Comparison of ENCODE assay signal across 10 mouse cellular contexts in the genomic region with DNA sequence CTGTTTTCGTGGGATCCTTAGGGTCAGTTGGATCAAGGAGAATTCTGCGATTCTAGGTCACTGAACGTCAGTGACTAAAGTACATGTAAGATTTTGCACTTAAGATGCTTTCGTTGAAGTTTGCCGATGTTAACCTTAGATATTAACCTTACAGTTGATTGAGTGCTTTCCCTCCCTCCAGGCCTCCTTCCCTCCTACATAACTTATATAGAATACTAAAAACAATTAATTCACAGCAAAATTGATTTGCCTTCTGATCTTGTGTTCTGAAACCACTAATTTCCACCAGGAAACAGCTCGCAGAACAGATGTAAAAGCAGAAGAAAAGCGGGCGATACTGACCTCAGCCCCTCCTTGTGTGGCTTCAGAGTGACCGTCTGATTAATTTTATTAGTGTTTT.
A peak's percentile ranks its signal among the peaks of the same experiment; 100 is the strongest.
DNase-seq lines count a peak whose midpoint lies in the region; ATAC-seq and TF ChIP-seq lines count a peak whose summit lies in the region.
"Had no signal": no experiment of that assay in that cellular context is flagged by ENCODE, and none has a peak within 500 bp of the region (broad histone marks: within the 10 kb centered on the region; RNA-seq: fewer than 3 reads in every experiment).

No protein-coding gene starts in this region.

- H3K36me3 ChIP-seq in heart, embryonic 13.5 days = no peaks in the 10 kb centered on the region
- H3K36me3 ChIP-seq in ES-Bruce4 (ENCODE audit: control insufficient read depth, insufficient read depth, low read length, poor library complexity, severe bottlenecking) = 0 out of 2 replicates have a peak, but pooled peaks cover 4% of the 10 kb centered on the region
- H3K36me3 ChIP-seq in forebrain, embryonic 14.5 days (ENCODE audit: control insufficient read depth, insufficient read depth, low read length) = no peaks in the 10 kb centered on the region
- no peaks in the 10 kb centered on the region; the same call in 1 of the 2 replicates for H3K36me3 ChIP-seq in limb, embryonic 15.5 days
- H3K36me3 ChIP-seq: liver, embryonic 15.5 days had no signal

- ATAC-seq in heart, embryonic 13.5 days (ENCODE audit: extremely low read depth, insufficient number of reproducible peaks, low FRiP score, low TSS enrichment) = no peak
- ATAC-seq in forebrain, embryonic 14.5 days = no peak
- no peak for ATAC-seq in limb, embryonic 15.5 days (ENCODE audit: insufficient number of reproducible peaks, low FRiP score, low TSS enrichment, low read depth)

- WGBS in heart, embryonic 13.5 days = 29% methylated on average over 9 of the region's 9 CpGs
- 20% methylated on average over 9 of the region's 9 CpGs for WGBS in forebrain, embryonic 14.5 days
- WGBS in limb, embryonic 15.5 days = 40% methylated on average over 9 of the region's 9 CpGs

- DNase-seq in heart, adult 11 months = no peak
- no peak for DNase-seq in forebrain, embryonic 14.5 days (ENCODE audit: low spot score)
- DNase-seq in layer of hippocampus, postnatal 25 days (ENCODE audit: extremely low spot score in 1 of 2, low spot score in 1 of 2) = no peak
- no peak for DNase-seq in left cerebral cortex, adult 9 months (ENCODE audit: low spot score in 2 of 2)
- no peak for DNase-seq in cerebellum, postnatal 10 days

- H3K9ac ChIP-seq in heart, embryonic 13.5 days = peak overlapping the region; percentile 78
- H3K9ac ChIP-seq in ES-Bruce4 (ENCODE audit: low read depth, poor library complexity, severe bottlenecking) = no peak overlapping the region
- no peak overlapping the region for H3K9ac ChIP-seq in forebrain, embryonic 14.5 days (ENCODE audit: low read length)
- no peak overlapping the region for H3K9ac ChIP-seq in limb, embryonic 15.5 days
- H3K9ac ChIP-seq: liver, embryonic 15.5 days had no signal

- no peaks in the 10 kb centered on the region for H3K9me3 ChIP-seq in heart, embryonic 13.5 days
- H3K9me3 ChIP-seq in ES-Bruce4 (replicated peaks; ENCODE audit: control insufficient read depth, insufficient read depth, low read length, poor library complexity, severe bottlenecking) = no peaks in the 10 kb centered on the region
- H3K9me3 ChIP-seq in forebrain, embryonic 14.5 days (replicated peaks; ENCODE audit: control insufficient read depth, low read length) = no peaks in the 10 kb centered on the region
- H3K9me3 ChIP-seq in limb, embryonic 15.5 days = no peaks in the 10 kb centered on the region
- H3K9me3 ChIP-seq: liver, embryonic 15.5 days had no signal

- peak overlapping the region; percentile 43 for H3K4me3 ChIP-seq in heart, embryonic 13.5 days
- H3K4me3 ChIP-seq in ES-Bruce4 (ENCODE audit: low read depth, low read length) = no peak overlapping the region
- no peak overlapping the region for H3K4me3 ChIP-seq in forebrain, embryonic 14.5 days (ENCODE audit: low read depth, low read length)
- no peak overlapping the region for H3K4me3 ChIP-seq in limb, embryonic 15.5 days
- H3K4me3 ChIP-seq: erythroblast, embryonic 14.5 days; liver, embryonic 15.5 days had no signal

- H3K27ac ChIP-seq in heart, embryonic 13.5 days (replicated peaks) = peak overlapping the region; percentile 95
- H3K27ac ChIP-seq in ES-Bruce4 (ENCODE audit: insufficient read depth, low read length) = peak overlapping the region; percentile 52; the same call in 1 of the 2 replicates
- peak overlapping the region; percentile 77; the same call in 1 of the 2 replicates for H3K27ac ChIP-seq in forebrain, embryonic 14.5 days (ENCODE audit: low read depth, low read length)
- H3K27ac ChIP-seq in limb, embryonic 15.5 days = peak overlapping the region; percentile 60; the same call in 1 of the 2 replicates
- H3K27ac ChIP-seq: liver, embryonic 15.5 days had no signal

- H3K4me1 ChIP-seq in heart, embryonic 13.5 days = peaks cover 86% of the 10 kb centered on the region
- H3K4me1 ChIP-seq in ES-Bruce4 (ENCODE audit: control insufficient read depth, insufficient read depth, low read length) = peaks cover 15% of the 10 kb centered on the region
- peaks cover 35% of the 10 kb centered on the region for H3K4me1 ChIP-seq in forebrain, embryonic 14.5 days (ENCODE audit: control insufficient read depth, insufficient read depth, low read length)
- peaks cover 36% of the 10 kb centered on the region for H3K4me1 ChIP-seq in limb, embryonic 15.5 days
- H3K4me1 ChIP-seq: liver, embryonic 15.5 days had no signal

- TF ChIP-seq CTCF in ES-Bruce4 (IDR thresholded peaks at IDR 0.05; ENCODE audit: low read depth, low read length) = no peak

- H3K4me2 ChIP-seq in heart, embryonic 13.5 days = peak overlapping the region; percentile 69
- peak overlapping the region; percentile 41 for H3K4me2 ChIP-seq in forebrain, embryonic 14.5 days (ENCODE audit: low read length)
- peak overlapping the region; percentile 7; the same call in 1 of the 2 replicates for H3K4me2 ChIP-seq in limb, embryonic 15.5 days
- H3K4me2 ChIP-seq: liver, embryonic 15.5 days had no signal

- no peak for TF ChIP-seq POLR2A in ES-Bruce4 (IDR thresholded peaks at IDR 0.05; ENCODE audit: insufficient read depth, low read length)

- TF ChIP-seq EP300 in ES-Bruce4 (IDR thresholded peaks at IDR 0.05; ENCODE audit: insufficient read depth, low read depth, low read length) = no peak

- peaks cover 5% of the 10 kb centered on the region; the same call in 1 of the 2 replicates for H3K27me3 ChIP-seq in heart, embryonic 13.5 days (replicated peaks)
- H3K27me3 ChIP-seq in ES-Bruce4 (ENCODE audit: control insufficient read depth, insufficient read depth, low read length, poor library complexity, severe bottlenecking) = no peaks in the 10 kb centered on the region
- H3K27me3 ChIP-seq in forebrain, embryonic 14.5 days (replicated peaks; ENCODE audit: control insufficient read depth, insufficient read depth, low read length) = no peaks in the 10 kb centered on the region
- no peaks in the 10 kb centered on the region for H3K27me3 ChIP-seq in limb, embryonic 15.5 days
- H3K27me3 ChIP-seq: liver, embryonic 15.5 days had no signal

Comparison
In these comparisons a context has a peak if more than half of its experiments do, and no peak if none do; other contexts are left out.
1. H3K4me2 ChIP-seq: peak in every context shown above with its lines; median percentile 69 in heart, embryonic 13.5 days; 41 in forebrain, embryonic 14.5 days; 7 in limb, embryonic 15.5 days.